Comparison of ENCODE assay signal across 8 mouse cellular contexts in the genomic region with DNA sequence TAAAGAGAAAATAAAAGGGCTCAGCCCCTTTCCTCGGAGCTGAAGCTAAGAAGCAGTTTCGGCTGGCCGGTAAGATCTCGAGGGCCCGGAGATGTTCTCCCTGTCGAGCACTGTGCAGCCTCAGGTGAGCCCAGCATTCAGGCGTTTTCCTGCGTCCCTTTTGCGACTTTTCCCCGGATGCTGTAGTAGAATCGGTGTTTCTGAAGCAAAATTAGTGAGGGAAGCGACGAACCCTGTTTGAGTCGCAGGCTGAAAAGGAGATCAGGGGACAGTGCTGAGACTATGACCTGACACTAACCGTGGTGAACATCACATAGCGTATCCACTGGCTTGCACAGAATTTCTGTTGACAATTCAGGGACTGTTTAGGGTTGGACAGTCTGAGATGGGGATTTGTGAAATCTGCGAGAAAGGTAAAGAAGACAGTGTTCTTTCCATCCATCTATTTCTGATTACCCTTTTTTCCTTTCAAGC. TPM values are rescaled to one million over a fixed set of nuclear protein-coding genes. Genes with fewer than 3 reads are reported as not detected.
A peak's percentile ranks its signal among the peaks of the same experiment; 100 is the strongest.
DNase-seq lines count a peak whose midpoint lies in the region; ATAC-seq and TF ChIP-seq lines count a peak whose summit lies in the region.

No protein-coding gene starts in this region.

- H3K4me2 ChIP-seq in kidney, embryonic 15.5 days, result peak overlapping the region; percentile 69
- H3K4me2 ChIP-seq in midbrain, postnatal 0 days (ENCODE audit: low read depth, low read length, poor library complexity, severe bottlenecking), result peak overlapping the region; percentile 60

- no peaks in the 10 kb centered on the region for H3K27me3 ChIP-seq in kidney, embryonic 15.5 days
- no peaks in the 10 kb centered on the region for H3K27me3 ChIP-seq in embryonic facial prominence, embryonic 10.5 days (replicated peaks; ENCODE audit: low read depth, poor library complexity, severe bottlenecking)
- H3K27me3 ChIP-seq in midbrain, postnatal 0 days (ENCODE audit: insufficient read depth, low read length), result no peaks in the 10 kb centered on the region

- H3K36me3 ChIP-seq in kidney, embryonic 15.5 days, result peaks cover 14% of the 10 kb centered on the region
- H3K36me3 ChIP-seq in embryonic facial prominence, embryonic 10.5 days (replicated peaks), result peaks cover 21% of the 10 kb centered on the region
- H3K36me3 ChIP-seq in midbrain, postnatal 0 days (ENCODE audit: insufficient read depth, low read length), result no peaks in the 10 kb centered on the region

- under 1% methylated on average over 17 of the region's 17 CpGs for WGBS in kidney, embryonic 15.5 days
- under 1% methylated on average over 17 of the region's 17 CpGs for WGBS in embryonic facial prominence, embryonic 10.5 days
- WGBS in midbrain, postnatal 0 days, result under 1% methylated on average over 17 of the region's 17 CpGs

- TF ChIP-seq CTCF in midbrain, postnatal 0 days (IDR thresholded peaks at IDR 0.05), result no peak

- peak overlapping the region; percentile 73 for H3K4me3 ChIP-seq in kidney, embryonic 15.5 days (replicated peaks)
- peak overlapping the region; percentile 78 for H3K4me3 ChIP-seq in embryonic facial prominence, embryonic 10.5 days
- peak overlapping the region; percentile 71 for H3K4me3 ChIP-seq in midbrain, postnatal 0 days (ENCODE audit: low read depth, low read length)

- H3K27ac ChIP-seq in kidney, embryonic 15.5 days, result peak overlapping the region; percentile 99
- H3K27ac ChIP-seq in embryonic facial prominence, embryonic 10.5 days (replicated peaks), result peak overlapping the region; percentile 92
- peak overlapping the region; percentile 92 for H3K27ac ChIP-seq in midbrain, postnatal 0 days (ENCODE audit: low read depth, low read length)

- peak overlapping the region; percentile 73 for H3K9ac ChIP-seq in kidney, embryonic 15.5 days
- peak overlapping the region; percentile 89 for H3K9ac ChIP-seq in midbrain, postnatal 0 days (replicated peaks; ENCODE audit: low read length, poor library complexity, severe bottlenecking)

- DNase-seq in kidney, adult 11 months, result no peak
- DNase-seq in embryonic facial prominence, embryonic 10.5 days (ENCODE audit: low spot score), result no peak
- DNase-seq in midbrain, postnatal 0 days (ENCODE audit: low spot score), result no peak
- DNase-seq in thymus, postnatal 14 days, result no peak
- no peak for DNase-seq in cerebellum, adult 8-10 months
- DNase-seq in thymus, postnatal 4 days, result no peak

- H3K4me1 ChIP-seq in kidney, embryonic 15.5 days, result peaks cover 26% of the 10 kb centered on the region
- H3K4me1 ChIP-seq in embryonic facial prominence, embryonic 10.5 days, result peaks cover 28% of the 10 kb centered on the region
- peaks cover 14% of the 10 kb centered on the region; the same call in 1 of the 2 replicates for H3K4me1 ChIP-seq in midbrain, postnatal 0 days (ENCODE audit: insufficient read depth, low read length)

- H3K9me3 ChIP-seq in kidney, embryonic 15.5 days (replicated peaks), result no peaks in the 10 kb centered on the region
- no peaks in the 10 kb centered on the region for H3K9me3 ChIP-seq in embryonic facial prominence, embryonic 10.5 days
- no peaks in the 10 kb centered on the region for H3K9me3 ChIP-seq in midbrain, postnatal 0 days (ENCODE audit: low read length)

- ATAC-seq in kidney, embryonic 15.5 days (replicated peaks; ENCODE audit: low FRiP score), result peak; percentile 11; the same call in 1 of the 2 replicates
- ATAC-seq in inflammation-experienced regulatory T-cells, adult 6 months, result peak; percentile 8
- peak; percentile 12 for ATAC-seq in midbrain, postnatal 0 days (ENCODE audit: low FRiP score)

RNA-seq across cellular contexts. Expression of a gene that starts 0.5 kb away (rescaled TPM):
- 73.9 and 84.8 TPM in 2 replicates for polyA plus RNA-seq in kidney, embryonic 15.5 days (2015; fragmentation: Nextera tagmentation; extraction: Ambion mirVana)
- 74.0 and 75.7 TPM in 2 replicates for polyA plus RNA-seq in embryonic facial prominence, embryonic 10.5 days (2016; fragmentation: Nextera tagmentation; extraction: Ambion mirVana)
- 100 to 1,000 TPM; 123 to 136 (median 132) TPM for polyA plus RNA-seq in inflammation-experienced regulatory T-cells, adult 6 months (2017; shearing (Covaris generic))
- total RNA-seq in midbrain, postnatal 0 days (2014; rRNA removed), result 66.5 and 82.3 TPM in 2 replicates
- polyA plus RNA-seq in midbrain, postnatal 0 days (2015; fragmentation: Nextera tagmentation; extraction: Ambion mirVana), result 49.1 and 52.5 TPM in 2 replicates

RNA-seq across cellular contexts. Expression of a gene that starts 0.8 kb away (rescaled TPM):
- 10.6 and 10.7 TPM in 2 replicates for polyA plus RNA-seq in kidney, embryonic 15.5 days (2015; fragmentation: Nextera tagmentation; extraction: Ambion mirVana)
- 15.2 and 16.9 TPM in 2 replicates for polyA plus RNA-seq in embryonic facial prominence, embryonic 10.5 days (2016; fragmentation: Nextera tagmentation; extraction: Ambion mirVana)
- polyA plus RNA-seq in inflammation-experienced regulatory T-cells, adult 6 months (2017; shearing (Covaris generic)), result 10 to 100 TPM in 1 of 3 experiments, 1 to 10 TPM in 2; 1.7 to 15.3 (median 2.4) TPM
- 3.6 and 4.1 TPM in 2 replicates for total RNA-seq in midbrain, postnatal 0 days (2014; rRNA removed)
- 1.6 and 1.8 TPM in 2 replicates for polyA plus RNA-seq in midbrain, postnatal 0 days (2015; fragmentation: Nextera tagmentation; extraction: Ambion mirVana)

RNA-seq across cellular contexts. Expression of a gene that starts 50.6 kb away (rescaled TPM):
- not detected in 2 replicates for polyA plus RNA-seq in kidney, embryonic 15.5 days (2015; fragmentation: Nextera tagmentation; extraction: Ambion mirVana)
- not detected in 2 replicates for polyA plus RNA-seq in embryonic facial prominence, embryonic 10.5 days (2016; fragmentation: Nextera tagmentation; extraction: Ambion mirVana)
- polyA plus RNA-seq in inflammation-experienced regulatory T-cells, adult 6 months (2017; shearing (Covaris generic)), result not detected
- total RNA-seq in midbrain, postnatal 0 days (2014; rRNA removed), result 0.14 and 0.16 TPM in 2 replicates
- polyA plus RNA-seq in midbrain, postnatal 0 days (2015; fragmentation: Nextera tagmentation; extraction: Ambion mirVana), result 0.23 and 0.35 TPM in 2 replicates
